Mouse (Mus musculus) frontal cortex, postnatal 36 days (tissue): ENCODE measurements around the gene Pabpc5.

Experiments
- DNase-seq, 2 experiments: peaks; one replicate each; pipeline ENCODE4 v3.0.0; 2022; ENCODE audit warnings: low spot score in 2 of 2

Gene Pabpc5

DNA sequence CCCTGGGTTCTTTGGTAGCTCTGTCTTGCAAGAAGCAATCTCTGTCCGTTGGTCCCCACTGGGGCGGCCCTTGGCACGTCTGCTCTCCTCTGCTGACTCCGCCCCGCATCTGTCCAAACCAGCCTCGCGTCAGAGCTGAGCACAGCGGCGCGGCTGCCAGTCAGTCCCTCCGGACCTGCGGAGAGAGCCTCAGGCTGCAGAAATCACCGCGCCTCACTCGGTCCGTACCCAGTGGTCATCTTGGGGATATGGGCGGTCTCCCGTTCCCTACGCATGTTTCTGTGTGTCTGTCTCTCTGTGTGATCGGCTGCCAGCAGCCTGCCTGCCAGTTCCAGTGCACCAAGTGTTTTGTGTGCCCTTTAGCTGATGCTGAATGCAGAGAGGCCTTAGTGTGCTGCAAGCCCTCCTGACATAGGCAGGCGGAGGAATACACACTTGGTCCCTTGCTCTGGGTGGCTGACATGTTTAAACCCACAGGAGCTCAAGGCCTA, at the start of gene Pabpc5:
Gene Pabpc5 (plus strand): TSS at position 116 of the 491 bp plus-strand sequence.
- peak; percentile 68 to 69 for DNase-seq

DNA sequence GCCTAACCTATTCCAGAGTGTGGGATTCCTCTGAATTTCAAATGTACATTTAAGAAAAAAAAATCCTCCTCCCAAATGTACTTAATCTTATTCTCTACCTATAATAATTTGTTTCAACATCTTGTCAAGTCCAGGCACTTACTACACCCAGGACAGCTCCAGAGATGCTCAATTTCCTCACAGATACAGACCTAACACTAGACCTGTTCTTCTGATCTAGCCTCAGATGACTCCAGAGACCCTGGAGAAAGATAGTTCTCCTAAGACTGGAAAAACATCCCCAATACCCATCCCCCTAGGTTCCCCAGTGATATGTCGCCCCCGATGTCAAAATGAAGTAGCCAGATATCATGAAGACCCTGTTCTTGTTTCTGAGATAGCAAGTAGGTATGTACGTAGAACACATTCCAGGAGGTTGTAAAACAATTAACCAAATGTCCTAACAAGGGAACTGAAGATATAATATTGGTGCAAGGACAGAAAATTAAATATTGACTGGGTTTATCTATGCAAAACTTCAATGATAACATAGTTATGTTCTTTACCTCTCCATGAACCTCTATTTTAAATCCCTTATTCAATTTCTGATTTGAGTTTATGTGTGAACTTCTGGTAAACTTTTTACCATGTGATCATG, 39.9 kb upstream of the Pabpc5 start:
- no peak for DNase-seq

DNA sequence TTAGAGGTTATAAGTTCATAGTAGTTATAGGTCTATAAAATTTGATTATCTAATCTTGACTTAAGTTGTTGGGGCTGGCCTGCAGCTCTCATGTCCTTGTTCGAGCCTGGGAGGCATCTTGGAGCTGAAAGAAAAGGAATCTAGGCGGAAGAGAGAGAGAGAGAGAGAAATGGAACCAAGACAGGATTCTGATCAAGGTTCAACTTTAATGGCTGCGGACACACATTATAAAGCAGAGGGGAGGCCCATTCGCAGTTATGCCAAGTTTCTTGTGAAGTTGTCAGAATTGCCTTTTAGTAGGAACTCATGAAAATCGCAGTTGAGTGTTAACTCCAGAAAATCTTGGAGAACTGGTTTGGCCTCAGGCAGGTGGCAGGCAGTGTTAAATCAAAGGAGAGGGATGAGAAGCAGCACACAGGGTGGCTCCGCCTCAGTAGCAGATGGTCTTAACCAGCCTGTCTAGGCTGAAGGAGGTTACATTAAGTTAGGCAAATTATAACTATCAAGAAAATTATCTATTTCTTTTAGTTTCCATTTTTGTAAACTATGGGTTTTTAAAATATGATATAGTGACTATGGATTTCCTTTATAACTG, 38.6 kb upstream of the Pabpc5 start:
- DNase-seq: no peak

DNA sequence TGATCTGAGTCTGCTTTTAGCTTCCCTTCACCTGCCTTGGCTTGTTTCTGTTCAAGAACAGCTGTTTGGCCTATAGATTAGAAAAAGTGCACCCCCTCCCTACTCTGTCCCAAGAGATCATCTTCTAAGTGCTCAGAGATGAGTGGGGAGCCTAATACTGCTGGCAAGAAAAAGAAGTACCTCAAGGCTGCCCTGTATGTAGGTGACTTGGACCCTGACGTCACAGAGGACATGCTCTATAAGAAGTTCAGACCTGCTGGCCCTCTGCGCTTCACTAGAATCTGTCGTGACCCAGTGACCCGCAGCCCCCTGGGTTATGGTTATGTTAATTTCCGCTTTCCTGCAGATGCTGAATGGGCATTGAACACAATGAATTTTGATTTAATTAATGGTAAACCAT, 856 bp downstream of the Pabpc5 start:
- no peak for DNase-seq
